Mouse (Mus musculus): ENCODE data around the gene Trpm3. TPM values are rescaled to one million over a fixed set of nuclear protein-coding genes. Genes with fewer than 3 reads are reported as not detected.

The Trpm3 gene
- polyA plus RNA-seq, 1 experiment from 2014 or later: 14.8 TPM

DNA sequence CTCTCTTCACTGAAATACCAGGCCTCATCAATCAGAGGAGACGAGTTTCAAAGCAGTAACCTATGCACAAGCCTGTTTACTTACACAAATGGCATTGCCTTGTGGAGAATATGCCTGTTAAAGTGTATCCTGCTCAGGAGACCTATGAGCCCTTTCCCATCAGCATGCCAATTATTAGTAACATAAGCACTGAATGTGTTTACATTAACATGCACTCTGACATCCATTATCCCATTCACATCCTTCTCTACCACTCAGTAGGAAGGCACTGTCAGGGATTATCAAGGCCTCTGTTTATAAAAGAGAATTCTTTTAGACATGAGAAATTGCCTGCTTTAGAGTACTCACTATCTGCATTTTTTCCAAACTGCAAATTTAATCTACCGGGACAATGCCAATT lies 598.0 kb downstream of the Trpm3 start:
- Histone ChIP-seq H3K4me3 (replicated peaks; ENCODE audit: low read depth, low read length) (no peak overlapping the region), H3K27ac (replicated peaks; ENCODE audit: low read depth, low read length) (no peak overlapping the region)
- no peak for DNase-seq

DNA sequence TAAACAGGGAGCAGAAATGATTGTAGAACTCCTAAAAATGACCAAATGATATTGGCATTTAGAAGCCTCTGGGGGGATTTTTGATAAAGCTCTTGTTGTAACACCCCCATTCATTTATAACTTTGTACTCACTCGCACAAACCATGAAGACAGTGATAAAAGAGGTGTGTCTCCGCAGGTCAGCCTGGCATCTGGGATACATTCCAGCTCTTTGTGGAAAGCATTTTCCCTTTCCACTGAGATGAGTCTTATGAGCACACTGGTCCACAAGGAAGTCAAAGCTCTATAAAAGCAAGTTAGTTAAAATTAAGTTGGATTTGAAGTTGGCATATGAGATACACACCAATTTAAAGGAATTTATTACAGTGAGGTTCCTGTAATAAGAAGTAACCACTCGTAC lies 600.4 kb downstream of the Trpm3 start:
- H3K9ac ChIP-seq (replicated peaks; ENCODE audit: low read length): no peak overlapping the region
- H3K36me3 ChIP-seq (ENCODE audit: control insufficient read depth, insufficient read depth, low read length): no peaks in the 10 kb centered on the region
- H3K27me3 ChIP-seq (ENCODE audit: control insufficient read depth, insufficient read depth, low read length): no peaks in the 10 kb centered on the region
- H3K4me3 ChIP-seq (replicated peaks; ENCODE audit: low read depth, low read length): no peak overlapping the region
- no peaks in the 10 kb centered on the region for H3K9me3 ChIP-seq (ENCODE audit: control insufficient read depth, low read length)
- no peak overlapping the region for H3K4me2 ChIP-seq (ENCODE audit: low read length)
- H3K27ac ChIP-seq (replicated peaks; ENCODE audit: low read depth, low read length): no peak overlapping the region
- H3K4me1 ChIP-seq (ENCODE audit: control insufficient read depth, insufficient read depth, low read length): no peaks in the 10 kb centered on the region
- 93% methylated on average over 3 of the region's 3 CpGs for WGBS
- DNase-seq (no peak), ATAC-seq (ENCODE audit: low FRiP score, low TSS enrichment) (no peak)

More for the DNA sequence above, 598.0 kb downstream of the Trpm3 start:
- no peak overlapping the region for H3K4me2 ChIP-seq (ENCODE audit: low read length)
- no peaks in the 10 kb centered on the region for H3K27me3 ChIP-seq (ENCODE audit: control insufficient read depth, insufficient read depth, low read length)
- H3K9me3 ChIP-seq (ENCODE audit: control insufficient read depth, low read length): no peaks in the 10 kb centered on the region
- no peak for ATAC-seq (ENCODE audit: low FRiP score, low TSS enrichment)
- 0 out of 2 replicates have a peak, but pooled peaks cover 5% of the 10 kb centered on the region for H3K4me1 ChIP-seq (ENCODE audit: control insufficient read depth, insufficient read depth, low read length)
- 55% methylated on average over 2 of the region's 2 CpGs for WGBS
- H3K9ac ChIP-seq (replicated peaks; ENCODE audit: low read length): no peak overlapping the region
- no peaks in the 10 kb centered on the region for H3K36me3 ChIP-seq (ENCODE audit: control insufficient read depth, insufficient read depth, low read length)

DNA sequence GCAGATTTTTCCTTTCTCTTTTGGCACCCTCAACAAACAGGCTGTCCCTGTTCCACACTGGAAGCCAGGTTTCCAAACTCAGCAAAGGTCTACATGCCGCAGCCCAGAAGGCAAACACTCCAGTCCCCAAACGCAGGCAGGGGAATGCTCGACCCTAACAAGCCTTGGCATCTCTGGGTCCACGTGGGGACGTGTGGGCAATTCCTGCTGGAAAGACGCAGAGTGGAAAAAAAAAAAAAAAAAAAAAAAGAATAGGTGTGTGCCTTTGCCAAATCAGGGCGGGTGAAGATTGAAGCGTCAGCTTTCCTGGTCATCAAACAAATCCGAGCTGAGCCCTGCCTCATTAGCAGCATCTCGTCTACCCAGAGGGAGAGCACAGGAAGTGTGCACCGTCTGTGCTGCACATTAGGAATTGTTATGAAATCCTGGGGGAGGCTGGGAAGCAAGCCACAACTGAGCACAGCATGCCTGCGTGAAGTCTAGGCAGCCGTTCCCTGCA lies 614.5 kb downstream of the Trpm3 start:
- 46% methylated on average over 13 of the region's 13 CpGs for WGBS
- Histone ChIP-seq H3K9ac (replicated peaks; ENCODE audit: low read length) (no peak overlapping the region), H3K4me3 (replicated peaks; ENCODE audit: low read depth, low read length) (no peak overlapping the region), H3K36me3 (ENCODE audit: control insufficient read depth, insufficient read depth, low read length) (no peaks in the 10 kb centered on the region), H3K27ac (replicated peaks; ENCODE audit: low read depth, low read length) (no peak overlapping the region), H3K4me1 (ENCODE audit: control insufficient read depth, insufficient read depth, low read length) (0 out of 2 replicates have a peak, but pooled peaks cover 5% of the 10 kb centered on the region), H3K4me2 (ENCODE audit: low read length) (no peak overlapping the region), H3K9me3 (ENCODE audit: control insufficient read depth, low read length) (no peaks in the 10 kb centered on the region), H3K27me3 (ENCODE audit: control insufficient read depth, insufficient read depth, low read length) (no peaks in the 10 kb centered on the region)
- DNase-seq: peak; percentile 51
- ATAC-seq (ENCODE audit: low FRiP score, low TSS enrichment): no peak

DNA sequence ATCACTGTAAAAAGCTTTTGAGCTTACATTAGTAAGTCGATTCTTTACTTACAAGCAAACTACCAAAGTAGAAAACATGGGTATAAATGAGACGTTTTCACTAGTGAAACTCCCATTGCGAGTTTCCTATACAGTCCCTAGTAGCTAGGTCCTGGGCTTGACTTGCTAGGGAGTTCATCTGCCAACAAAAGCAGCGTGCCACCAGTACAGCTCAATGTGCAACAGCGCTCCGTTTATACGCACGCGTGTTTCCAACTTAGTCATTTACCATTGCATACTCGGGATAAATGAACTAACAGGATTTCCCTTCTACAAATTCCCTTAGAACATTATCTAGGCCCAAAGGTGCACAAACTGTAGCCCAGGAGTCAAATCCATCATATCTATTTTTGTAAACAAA lies 615.2 kb downstream of the Trpm3 start:
- Histone ChIP-seq H3K27ac (replicated peaks; ENCODE audit: low read depth, low read length) (no peak overlapping the region), H3K9me3 (ENCODE audit: control insufficient read depth, low read length) (no peaks in the 10 kb centered on the region), H3K27me3 (ENCODE audit: control insufficient read depth, insufficient read depth, low read length) (no peaks in the 10 kb centered on the region), H3K9ac (replicated peaks; ENCODE audit: low read length) (no peak overlapping the region), H3K4me1 (ENCODE audit: control insufficient read depth, insufficient read depth, low read length) (0 out of 2 replicates have a peak, but pooled peaks cover 5% of the 10 kb centered on the region), H3K4me2 (ENCODE audit: low read length) (no peak overlapping the region), H3K4me3 (replicated peaks; ENCODE audit: low read depth, low read length) (no peak overlapping the region), H3K36me3 (ENCODE audit: control insufficient read depth, insufficient read depth, low read length) (no peaks in the 10 kb centered on the region)
- ATAC-seq (ENCODE audit: low FRiP score, low TSS enrichment) (no peak), DNase-seq (no peak)
- WGBS: 90% methylated on average over 10 of the region's 10 CpGs

DNA sequence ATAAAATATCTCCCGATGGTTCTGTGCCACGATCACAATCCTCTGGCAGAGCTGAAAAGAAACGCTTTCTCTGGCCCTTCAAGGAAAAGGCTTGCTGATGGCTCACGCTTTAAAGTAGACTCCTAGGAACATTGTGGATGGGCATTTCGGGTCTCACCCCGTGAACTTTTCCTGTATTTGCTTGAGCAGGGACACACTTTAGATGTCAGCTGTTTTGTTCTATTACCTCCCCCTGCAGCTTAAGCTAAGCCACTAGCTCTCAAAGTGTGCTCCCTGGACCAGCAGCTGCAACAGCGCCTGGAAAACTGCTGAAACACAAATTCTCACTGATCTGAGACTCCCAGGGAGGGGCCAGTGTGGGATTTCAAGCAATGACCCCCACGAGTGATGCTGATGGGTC lies 615.7 kb downstream of the Trpm3 start:
- Histone ChIP-seq H3K4me2 (ENCODE audit: low read length) (no peak overlapping the region), H3K36me3 (ENCODE audit: control insufficient read depth, insufficient read depth, low read length) (no peaks in the 10 kb centered on the region), H3K9me3 (ENCODE audit: control insufficient read depth, low read length) (no peaks in the 10 kb centered on the region), H3K4me1 (ENCODE audit: control insufficient read depth, insufficient read depth, low read length) (0 out of 2 replicates have a peak, but pooled peaks cover 5% of the 10 kb centered on the region), H3K9ac (replicated peaks; ENCODE audit: low read length) (no peak overlapping the region), H3K4me3 (replicated peaks; ENCODE audit: low read depth, low read length) (no peak overlapping the region), H3K27ac (replicated peaks; ENCODE audit: low read depth, low read length) (0 out of 2 replicates have a peak overlapping the region, but pooled peaks have one; percentile 32), H3K27me3 (ENCODE audit: control insufficient read depth, insufficient read depth, low read length) (no peaks in the 10 kb centered on the region)
- DNase-seq: no peak
- 58% methylated on average over 8 of the region's 8 CpGs for WGBS
- no peak for ATAC-seq (ENCODE audit: low FRiP score, low TSS enrichment)

DNA sequence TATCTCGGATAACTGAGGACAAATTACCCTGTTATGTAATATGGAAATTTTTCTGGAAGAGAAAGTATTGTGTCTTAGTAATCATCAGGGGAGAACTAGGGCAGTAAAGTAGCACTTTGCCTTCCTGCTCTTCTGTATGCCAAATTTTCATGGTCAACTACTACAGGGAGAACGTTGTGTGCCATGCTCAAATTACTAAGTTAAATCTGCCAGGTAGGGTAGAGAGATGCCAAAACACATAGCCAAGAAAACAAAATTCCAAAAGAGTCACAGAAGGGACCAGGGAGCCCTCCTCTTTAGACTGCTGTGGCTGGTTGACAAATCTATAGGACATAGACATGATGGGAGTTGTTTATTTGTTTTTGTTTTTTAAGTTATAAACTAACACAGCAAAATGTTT lies 619.6 kb downstream of the Trpm3 start:
- DNase-seq: no peak
- no peaks in the 10 kb centered on the region for H3K27me3 ChIP-seq (ENCODE audit: control insufficient read depth, insufficient read depth, low read length)

DNA sequence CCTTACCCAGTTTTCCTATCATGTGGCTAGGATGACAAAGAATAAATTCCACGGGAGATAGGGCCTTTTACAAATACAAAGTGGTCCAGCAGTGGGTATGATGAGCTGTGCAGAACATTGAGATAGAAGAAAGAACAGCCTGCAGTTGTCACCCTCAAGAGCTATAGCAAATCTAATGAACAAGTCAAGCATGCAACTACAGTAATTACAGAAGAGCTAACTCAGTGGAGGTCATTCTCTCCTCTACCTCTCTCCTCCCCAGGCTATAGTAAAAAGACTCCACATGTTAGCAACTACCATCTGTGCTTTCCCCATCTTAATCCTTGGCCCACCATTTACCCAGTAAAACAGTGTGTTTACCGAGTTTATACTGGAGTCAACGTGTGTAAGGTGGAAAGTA lies 629.4 kb downstream of the Trpm3 start:
- no peak for DNase-seq
- no peaks in the 10 kb centered on the region for H3K4me1 ChIP-seq (ENCODE audit: control insufficient read depth, insufficient read depth, low read length)
- H3K9me3 ChIP-seq (ENCODE audit: control insufficient read depth, low read length): no peaks in the 10 kb centered on the region
- H3K9ac ChIP-seq (replicated peaks; ENCODE audit: low read length): no peak overlapping the region
- no peak overlapping the region for H3K4me2 ChIP-seq (ENCODE audit: low read length)
- H3K4me3 ChIP-seq (replicated peaks; ENCODE audit: low read depth, low read length): no peak overlapping the region
- H3K36me3 ChIP-seq (ENCODE audit: control insufficient read depth, insufficient read depth, low read length): no peaks in the 10 kb centered on the region
- H3K27me3 ChIP-seq (ENCODE audit: control insufficient read depth, insufficient read depth, low read length): no peaks in the 10 kb centered on the region
- 81% methylated on average over 3 of the region's 3 CpGs for WGBS
- ATAC-seq (ENCODE audit: low FRiP score, low TSS enrichment): no peak
- H3K27ac ChIP-seq (replicated peaks; ENCODE audit: low read depth, low read length): no peak overlapping the region

More for the DNA sequence above, 619.6 kb downstream of the Trpm3 start:
- 0 out of 2 replicates have a peak, but pooled peaks cover 2% of the 10 kb centered on the region for H3K4me1 ChIP-seq (ENCODE audit: control insufficient read depth, insufficient read depth, low read length)
- no peak overlapping the region for H3K9ac ChIP-seq (replicated peaks; ENCODE audit: low read length)
- H3K4me3 ChIP-seq (replicated peaks; ENCODE audit: low read depth, low read length): no peak overlapping the region
- no peak overlapping the region for H3K4me2 ChIP-seq (ENCODE audit: low read length)
- H3K9me3 ChIP-seq (ENCODE audit: control insufficient read depth, low read length): no peaks in the 10 kb centered on the region
- ATAC-seq (ENCODE audit: low FRiP score, low TSS enrichment): no peak
- no peaks in the 10 kb centered on the region for H3K36me3 ChIP-seq (ENCODE audit: control insufficient read depth, insufficient read depth, low read length)
- 78% methylated on average over 2 of the region's 2 CpGs for WGBS
- H3K27ac ChIP-seq (replicated peaks; ENCODE audit: low read depth, low read length): no peak overlapping the region

DNA sequence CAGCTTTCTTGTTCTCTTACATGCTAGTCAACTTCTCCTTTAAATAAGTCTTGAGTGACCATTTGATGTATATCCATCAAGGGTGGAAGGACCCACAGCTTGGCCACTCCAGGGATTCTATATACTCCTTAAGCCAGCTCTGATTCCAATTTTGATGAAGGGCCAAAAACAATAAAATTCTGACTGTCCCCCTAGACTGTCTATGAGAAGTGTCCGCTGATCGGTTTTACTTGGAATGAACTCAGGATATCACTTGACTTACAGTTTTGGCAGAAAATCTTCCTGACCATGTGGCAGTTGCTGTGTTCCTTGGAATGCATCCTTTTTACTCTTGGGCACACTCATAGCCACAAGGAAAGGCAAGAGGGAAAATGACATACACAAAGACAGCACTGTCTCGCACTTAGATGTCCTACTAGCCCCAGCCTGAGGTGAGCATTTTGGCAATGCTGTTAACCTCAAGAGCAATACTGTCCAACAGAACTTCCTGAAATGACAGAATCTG lies 636.4 kb downstream of the Trpm3 start:
- H3K9me3 ChIP-seq (ENCODE audit: control insufficient read depth, low read length): no peaks in the 10 kb centered on the region
- 96% methylated on average over 3 of the region's 3 CpGs for WGBS
- H3K4me1 ChIP-seq (ENCODE audit: control insufficient read depth, insufficient read depth, low read length): no peaks in the 10 kb centered on the region
- ATAC-seq (ENCODE audit: low FRiP score, low TSS enrichment) (no peak), DNase-seq (no peak)
- H3K27ac ChIP-seq (replicated peaks; ENCODE audit: low read depth, low read length): no peak overlapping the region
- H3K4me2 ChIP-seq (ENCODE audit: low read length): no peak overlapping the region
- no peaks in the 10 kb centered on the region for H3K27me3 ChIP-seq (ENCODE audit: control insufficient read depth, insufficient read depth, low read length)
- H3K36me3 ChIP-seq (ENCODE audit: control insufficient read depth, insufficient read depth, low read length): no peaks in the 10 kb centered on the region
- no peak overlapping the region for H3K9ac ChIP-seq (replicated peaks; ENCODE audit: low read length)
- H3K4me3 ChIP-seq (replicated peaks; ENCODE audit: low read depth, low read length): no peak overlapping the region

DNA sequence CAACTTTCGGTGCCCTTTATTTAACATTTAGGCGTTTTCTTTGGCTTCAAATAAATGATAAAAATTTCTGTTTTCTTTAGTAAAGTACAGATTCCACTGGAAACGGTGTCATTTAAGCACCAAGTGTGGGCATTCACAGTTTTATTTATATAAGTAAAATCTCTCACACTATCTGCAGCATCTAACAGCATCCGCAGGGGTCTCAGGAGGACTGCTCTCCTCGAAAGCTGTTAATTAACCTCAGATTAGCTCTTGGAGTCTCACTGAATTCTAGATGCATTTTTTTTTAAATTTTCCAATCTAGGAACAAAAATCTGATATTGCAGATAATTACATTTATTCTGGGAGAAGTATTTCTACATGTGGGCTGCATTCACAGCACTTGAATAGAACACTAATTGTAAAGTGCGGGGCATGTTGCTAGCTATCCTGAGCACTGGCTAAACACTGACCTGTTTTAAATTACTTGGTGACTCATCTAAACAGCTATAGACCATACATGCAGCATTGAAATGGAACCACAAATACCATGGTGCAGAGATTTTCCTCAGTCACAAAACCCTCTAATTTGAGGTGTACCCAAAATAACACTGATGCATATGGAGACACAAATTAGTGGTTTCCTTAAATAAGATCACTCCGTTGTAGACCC lies 641.5 kb downstream of the Trpm3 start:
- DNase-seq (peak; percentile 17), ATAC-seq (ENCODE audit: low FRiP score, low TSS enrichment) (no peak)
- Histone ChIP-seq H3K9ac (replicated peaks; ENCODE audit: low read length) (no peak overlapping the region), H3K4me2 (ENCODE audit: low read length) (no peak overlapping the region), H3K36me3 (ENCODE audit: control insufficient read depth, insufficient read depth, low read length) (no peaks in the 10 kb centered on the region), H3K27me3 (ENCODE audit: control insufficient read depth, insufficient read depth, low read length) (no peaks in the 10 kb centered on the region), H3K27ac (replicated peaks; ENCODE audit: low read depth, low read length) (no peak overlapping the region), H3K4me3 (replicated peaks; ENCODE audit: low read depth, low read length) (no peak overlapping the region), H3K4me1 (ENCODE audit: control insufficient read depth, insufficient read depth, low read length) (no peaks in the 10 kb centered on the region), H3K9me3 (ENCODE audit: control insufficient read depth, low read length) (no peaks in the 10 kb centered on the region)
- 81% methylated on average over 7 of the region's 7 CpGs for WGBS
